Mouse (Mus musculus) embryo, embryonic 9.5 days (tissue): Measurements from ENCODE around the gene Pitpnc1.

Source experiments
- DNase-seq: peaks from one replicate; pipeline ENCODE4 v3.0.0-alpha.2; 2017; ENCODE audit errors: extremely low spot score

Gene Pitpnc1

GRCm38 (mm10) chr11:107375816-107376215, 94.7 kb downstream of the Pitpnc1 start:
- no peak for DNase-seq

- DNase-seq = no peak
Observed at GRCm38 (mm10) chr11:107373569-107373968, 96.9 kb downstream of the Pitpnc1 start.

- DNase-seq = no peak
Observed at GRCm38 (mm10) chr11:107373154-107373553, 97.3 kb downstream of the Pitpnc1 start.

- no peak for DNase-seq
Observed at GRCm38 (mm10) chr11:107372688-107373087, 97.8 kb downstream of the Pitpnc1 start.

- no peak for DNase-seq
Observed at GRCm38 (mm10) chr11:107370476-107370875, 100.0 kb downstream of the Pitpnc1 start.

GRCm38 (mm10) chr11:107369661-107370060, 100.8 kb downstream of the Pitpnc1 start:
- no peak for DNase-seq

GRCm38 (mm10) chr11:107365938-107366712, 104.4 kb downstream of the Pitpnc1 start:
- DNase-seq = no peak

GRCm38 (mm10) chr11:107358695-107359094, 111.8 kb downstream of the Pitpnc1 start:
- DNase-seq = no peak

GRCm38 (mm10) chr11:107356224-107356623, 114.3 kb downstream of the Pitpnc1 start:
- no peak for DNase-seq

GRCm38 (mm10) chr11:107355526-107355925, 115.0 kb downstream of the Pitpnc1 start:
- no peak for DNase-seq

- DNase-seq = no peak
Observed at GRCm38 (mm10) chr11:107354499-107355143, 115.9 kb downstream of the Pitpnc1 start.

- no peak for DNase-seq
Observed at GRCm38 (mm10) chr11:107352596-107352995, 117.9 kb downstream of the Pitpnc1 start.

GRCm38 (mm10) chr11:107349756-107350155, 120.7 kb downstream of the Pitpnc1 start:
- DNase-seq = no peak

GRCm38 (mm10) chr11:107343031-107343430, 127.5 kb downstream of the Pitpnc1 start:
- no peak for DNase-seq

GRCm38 (mm10) chr11:107342432-107342831, 128.1 kb downstream of the Pitpnc1 start:
- DNase-seq = no peak

- peak; percentile 40 for DNase-seq
Observed at GRCm38 (mm10) chr11:107341293-107341692, 129.2 kb downstream of the Pitpnc1 start.

- no peak for DNase-seq
Observed at GRCm38 (mm10) chr11:107340793-107341192, 129.7 kb downstream of the Pitpnc1 start.

- no peak for DNase-seq
Observed at GRCm38 (mm10) chr11:107339224-107339805, 131.2 kb downstream of the Pitpnc1 start.

- DNase-seq = peak; percentile 27
Observed at GRCm38 (mm10) chr11:107337391-107338148, 132.9 kb downstream of the Pitpnc1 start.

GRCm38 (mm10) chr11:107335756-107336155, 134.7 kb downstream of the Pitpnc1 start:
- DNase-seq = no peak

- DNase-seq = no peak
Observed at GRCm38 (mm10) chr11:107334849-107335484, 135.5 kb downstream of the Pitpnc1 start.

- DNase-seq = no peak
Observed at GRCm38 (mm10) chr11:107332905-107333304, 137.6 kb downstream of the Pitpnc1 start.
